In genomic region chrX:61709302-61710033, GRCm38 (mm10) we compare ENCODE assay signal across 9 mouse cellular contexts. TPM values are rescaled to one million over a fixed set of nuclear protein-coding genes. Genes with fewer than 3 reads are reported as not detected.
DNase-seq lines count a peak whose midpoint lies in the region; ATAC-seq lines count a peak whose summit lies in the region.
"Had no signal": no experiment of that assay in that cellular context is flagged by ENCODE, and none has a peak within 500 bp of the region (broad histone marks: within the 10 kb centered on the region; RNA-seq: fewer than 3 reads in every experiment).

Gene Ldoc1, plus strand, starts transcription at chrX:61709497.

- H3K9ac ChIP-seq in heart, embryonic 14.5 days (ENCODE audit: low read length) = no peak within 1 kb of the TSS
- no peak within 1 kb of the TSS for H3K9ac ChIP-seq in forebrain, embryonic 16.5 days (replicated peaks; ENCODE audit: low read depth, low read length)
- H3K9ac ChIP-seq in midbrain, embryonic 14.5 days (replicated peaks; ENCODE audit: low read length) = no peak within 1 kb of the TSS

- no peak for ATAC-seq in heart, embryonic 14.5 days (ENCODE audit: insufficient number of reproducible peaks, insufficient read depth, low FRiP score, low read depth)
- 0 out of 2 replicates have a peak, but pooled peaks have one; percentile 36 for ATAC-seq in forebrain, embryonic 16.5 days
- peak; percentile 48 for ATAC-seq in midbrain, embryonic 14.5 days (ENCODE audit: low FRiP score, low TSS enrichment)

- peak within 1 kb of the TSS; percentile 67 for H3K4me2 ChIP-seq in heart, embryonic 14.5 days (ENCODE audit: low read length)
- peak within 1 kb of the TSS; percentile 57 for H3K4me2 ChIP-seq in forebrain, embryonic 16.5 days (ENCODE audit: low read length)
- peak within 1 kb of the TSS; percentile 57 for H3K4me2 ChIP-seq in midbrain, embryonic 14.5 days (ENCODE audit: low read length)

- H3K9me3 ChIP-seq in heart, embryonic 14.5 days (ENCODE audit: control insufficient read depth, low read length) = no peaks in the 10 kb centered on the region
- H3K9me3 ChIP-seq in forebrain, embryonic 16.5 days (ENCODE audit: control insufficient read depth, low read length) = no peaks in the 10 kb centered on the region
- no peaks in the 10 kb centered on the region for H3K9me3 ChIP-seq in midbrain, embryonic 14.5 days (ENCODE audit: control insufficient read depth, low read length)

- DNase-seq in heart, adult 18-20 months = no peak
- peak; percentile 59 for DNase-seq in cerebellum, adult 11 months
- DNase-seq in midbrain, embryonic 14.5 days = peak; percentile 1
- DNase-seq in spleen, postnatal 36 days (ENCODE audit: low spot score in 2 of 2) = no peak
- no peak for DNase-seq in gastrocnemius, postnatal 4 days (ENCODE audit: low spot score in 2 of 2)
- DNase-seq in thymus, postnatal 10 days (ENCODE audit: low spot score in 2 of 2) = no peak

- no peaks in the 10 kb centered on the region for H3K36me3 ChIP-seq in heart, embryonic 14.5 days (ENCODE audit: control insufficient read depth, insufficient read depth, low read length)
- H3K36me3 ChIP-seq in forebrain, embryonic 16.5 days (ENCODE audit: control insufficient read depth, insufficient read depth) = no peaks in the 10 kb centered on the region
- H3K36me3 ChIP-seq in midbrain, embryonic 14.5 days (ENCODE audit: control insufficient read depth, insufficient read depth, low read length) = no peaks in the 10 kb centered on the region

- no peaks in the 10 kb centered on the region for H3K27me3 ChIP-seq in heart, embryonic 14.5 days (ENCODE audit: control insufficient read depth, insufficient read depth, low read length)
- H3K27me3 ChIP-seq in forebrain, embryonic 16.5 days (replicated peaks; ENCODE audit: control insufficient read depth, insufficient read depth, low read length) = no peaks in the 10 kb centered on the region
- no peaks in the 10 kb centered on the region for H3K27me3 ChIP-seq in midbrain, embryonic 14.5 days (ENCODE audit: control insufficient read depth, insufficient read depth, low read length)
- H3K27me3 ChIP-seq: CH12.LX had no signal

- H3K4me3 ChIP-seq in heart, embryonic 14.5 days (ENCODE audit: control insufficient read depth in 1 of 2, insufficient read depth in 1 of 2, low read depth in 1 of 2, low read length in 2 of 2) = peak within 1 kb of the TSS; percentile 17 to 36
- H3K4me3 ChIP-seq in forebrain, embryonic 16.5 days (replicated peaks; ENCODE audit: low read length) = peak within 1 kb of the TSS; percentile 31
- peak within 1 kb of the TSS; percentile 35 for H3K4me3 ChIP-seq in midbrain, embryonic 14.5 days (replicated peaks; ENCODE audit: low read depth, low read length)

- 34% methylated on average over 34 of the region's 34 CpGs for WGBS in heart, embryonic 14.5 days
- 34% methylated on average over 33 of the region's 34 CpGs for WGBS in forebrain, embryonic 16.5 days
- WGBS in midbrain, embryonic 14.5 days = 43% methylated on average over 34 of the region's 34 CpGs

- no peak within 1 kb of the TSS for H3K27ac ChIP-seq in heart, embryonic 14.5 days (replicated peaks in 1 of 2; ENCODE audit: control insufficient read depth in 1 of 2, insufficient read depth in 1 of 2, low read depth in 2 of 2, low read length in 2 of 2)
- no peak within 1 kb of the TSS for H3K27ac ChIP-seq in forebrain, embryonic 16.5 days (ENCODE audit: low read length)
- no peak within 1 kb of the TSS for H3K27ac ChIP-seq in midbrain, embryonic 14.5 days (replicated peaks; ENCODE audit: low read depth, low read length)

- H3K4me1 ChIP-seq in heart, embryonic 14.5 days (ENCODE audit: control insufficient read depth in 2 of 2, insufficient read depth in 2 of 2, low read length in 2 of 2) = no peaks in the 10 kb centered on the region
- H3K4me1 ChIP-seq in forebrain, embryonic 16.5 days (replicated peaks; ENCODE audit: control insufficient read depth, insufficient read depth, low read length) = no peaks in the 10 kb centered on the region
- no peaks in the 10 kb centered on the region for H3K4me1 ChIP-seq in midbrain, embryonic 14.5 days (ENCODE audit: control insufficient read depth, insufficient read depth, low read length)

RNA-seq across cellular contexts. Expression of gene Ldoc1, which starts in this region (rescaled TPM):
- not detected in 2 replicates for polyA plus RNA-seq in heart, embryonic 14.5 days (2014; fragmentation: Nextera tagmentation; extraction: Ambion mirVana)
- total RNA-seq in heart, adult 18-20 months (2021) = under 1 TPM in 1 of 2 experiments, not detected in 1; 0.25 TPM
- 2.0 and 4.0 TPM in 2 replicates for polyA plus RNA-seq in forebrain, embryonic 16.5 days (2015; fragmentation: Nextera tagmentation; extraction: Ambion mirVana)
- polyA plus RNA-seq in midbrain, embryonic 14.5 days (2014; fragmentation: Nextera tagmentation; extraction: Ambion mirVana) = 5.8 and 6.6 TPM in 2 replicates
- total RNA-seq in gastrocnemius, postnatal 4 days (2021) = not detected
- total RNA-seq: CH12.LX had no signal

Comparison
In these comparisons a context has a peak if more than half of its experiments do, and no peak if none do; other contexts are left out.
1. DNase-seq: peak in cerebellum, adult 11 months (single experiment) and midbrain, embryonic 14.5 days (single experiment); none in heart, adult 18-20 months (0 of 2), spleen, postnatal 36 days (0 of 2), gastrocnemius, postnatal 4 days (0 of 2) and thymus, postnatal 10 days (0 of 2).
2. Peak in every context shown above with its lines, with median percentiles within 50 percentile points of each other: H3K4me2 ChIP-seq and H3K4me3 ChIP-seq.